12 mouse cellular contexts compared by ENCODE assay signal in the genomic region with DNA sequence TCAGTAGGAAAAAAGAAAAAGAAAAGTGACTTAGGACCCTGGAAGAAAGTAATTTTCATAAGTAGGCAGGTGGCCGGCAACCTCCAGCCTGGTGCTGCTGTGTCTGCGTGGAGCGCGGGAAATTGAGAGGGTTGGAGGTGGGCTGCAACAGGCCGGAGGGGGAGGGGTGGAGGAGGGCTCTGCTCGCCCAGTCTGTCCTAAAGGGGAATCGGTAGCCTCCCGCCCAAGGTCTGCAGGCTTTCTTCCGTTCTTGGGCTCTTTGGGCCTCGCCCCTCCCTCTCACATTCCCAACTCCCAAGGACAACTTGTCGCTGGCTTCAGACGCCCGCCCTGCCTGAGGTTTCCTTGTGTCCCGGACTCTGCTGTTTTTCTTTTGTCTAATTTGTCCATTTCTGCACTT. TPM values are rescaled to one million over a fixed set of nuclear protein-coding genes. Genes with fewer than 3 reads are reported as not detected.
DNase-seq lines count a peak whose midpoint lies in the region; ATAC-seq and TF ChIP-seq lines count a peak whose summit lies in the region.
"Had no signal": no experiment of that assay in that cellular context is flagged by ENCODE, and none has a peak within 500 bp of the region (broad histone marks: within the 10 kb centered on the region; RNA-seq: fewer than 3 reads in every experiment).

No protein-coding gene starts in this region.

- peak; percentile 84 for DNase-seq in ES-E14 (ENCODE audit: low read depth, low spot score)
- peak; percentile 77 for DNase-seq in adrenal gland, postnatal 10 days
- peak; percentile 77 for DNase-seq in kidney, adult 2 months
- DNase-seq in spleen, adult 18-20 months, result no peak
- DNase-seq: cerebellum, adult 11 months; midbrain, embryonic 14.5 days; right cerebral cortex, postnatal 4 days had no signal

- no peak for TF ChIP-seq CTCF in kidney, adult 2 months (conservative IDR thresholded peaks at IDR 0.05; ENCODE audit: insufficient read depth, insufficient read length, low read depth, low read length)

- no peak for ATAC-seq in limb, embryonic 15.5 days (ENCODE audit: insufficient number of reproducible peaks, low FRiP score, low TSS enrichment, low read depth)
- ATAC-seq in heart, embryonic 11.5 days (replicated peaks; ENCODE audit: insufficient number of reproducible peaks, low FRiP score, low TSS enrichment), result no peak
- no peak for ATAC-seq in inflammation-experienced regulatory T-cells, adult 6 months
- ATAC-seq: hindbrain, embryonic 16.5 days had no signal

- peak overlapping the region; percentile 62; the same call in 1 of the 2 replicates for H3K27ac ChIP-seq in ES-E14 (ENCODE audit: insufficient read depth, low read depth, low read length, poor library complexity, severe bottlenecking)
- H3K27ac ChIP-seq in kidney, adult 2 months (ENCODE audit: insufficient read depth, low read depth, low read length), result peak overlapping the region; percentile 98
- no peak overlapping the region for H3K27ac ChIP-seq in limb, embryonic 15.5 days
- no peak overlapping the region for H3K27ac ChIP-seq in heart, embryonic 11.5 days (ENCODE audit: low read depth, low read length)

- in situ Hi-C loops in ES-E14 (cut with MboI; ENCODE audit: low sequenced_read_pairs in 2 of 2, unreplicated experiment in 2 of 2), result no loop called here

- H3K4me3 ChIP-seq in ES-E14 (ENCODE audit: insufficient read depth in 1 of 2, low read depth in 1 of 2, low read length in 2 of 2, poor library complexity in 1 of 2, severe bottlenecking in 1 of 2), result peak overlapping the region; percentile 61 to 72
- peak overlapping the region; percentile 85 for H3K4me3 ChIP-seq in kidney, adult 2 months (ENCODE audit: insufficient read depth, low read depth, low read length)
- peak overlapping the region; percentile 36 for H3K4me3 ChIP-seq in limb, embryonic 15.5 days
- no peak overlapping the region; the same call in 1 of the 2 replicates for H3K4me3 ChIP-seq in heart, embryonic 11.5 days (ENCODE audit: low read depth, low read length)

- peaks cover 11 to 13% of the 10 kb centered on the region in 2 experiments for H3K4me1 ChIP-seq in ES-E14 (ENCODE audit: control insufficient read depth in 2 of 2, insufficient read depth in 2 of 2, low read length in 2 of 2, poor library complexity in 1 of 2)
- peaks cover 17% of the 10 kb centered on the region for H3K4me1 ChIP-seq in kidney, adult 2 months (ENCODE audit: control insufficient read depth, insufficient read depth, low read length)
- peaks cover 22% of the 10 kb centered on the region for H3K4me1 ChIP-seq in limb, embryonic 15.5 days
- H3K4me1 ChIP-seq in heart, embryonic 11.5 days (ENCODE audit: control insufficient read depth, insufficient read depth, low read length), result no peaks in the 10 kb centered on the region

- no peaks in the 10 kb centered on the region for H3K27me3 ChIP-seq in kidney, adult 2 months (replicated peaks; ENCODE audit: control insufficient read depth, insufficient read depth, low read length)
- peaks cover 63% of the 10 kb centered on the region for H3K27me3 ChIP-seq in limb, embryonic 15.5 days
- H3K27me3 ChIP-seq in heart, embryonic 11.5 days (ENCODE audit: control insufficient read depth, insufficient read depth, low read length), result peaks cover 76% of the 10 kb centered on the region

- H3K9me3 ChIP-seq in ES-E14 (ENCODE audit: control insufficient read depth, insufficient read depth, low read depth, low read length), result no peaks in the 10 kb centered on the region
- no peaks in the 10 kb centered on the region for H3K9me3 ChIP-seq in limb, embryonic 15.5 days
- no peaks in the 10 kb centered on the region for H3K9me3 ChIP-seq in heart, embryonic 11.5 days (replicated peaks; ENCODE audit: control insufficient read depth, low read length)

- H3K4me2 ChIP-seq in limb, embryonic 15.5 days, result no peak overlapping the region
- no peak overlapping the region for H3K4me2 ChIP-seq in heart, embryonic 11.5 days

- H3K36me3 ChIP-seq in ES-E14 (ENCODE audit: control insufficient read depth, insufficient read depth, low read length, poor library complexity, severe bottlenecking), result no peaks in the 10 kb centered on the region
- no peaks in the 10 kb centered on the region for H3K36me3 ChIP-seq in kidney, adult 2 months (ENCODE audit: control insufficient read depth, insufficient read depth, low read length)
- no peaks in the 10 kb centered on the region for H3K36me3 ChIP-seq in limb, embryonic 15.5 days
- no peaks in the 10 kb centered on the region for H3K36me3 ChIP-seq in heart, embryonic 11.5 days (ENCODE audit: control insufficient read depth, insufficient read depth, low read length)

- under 1% methylated on average over 14 of the region's 14 CpGs for WGBS in kidney, adult 2 months
- WGBS in limb, embryonic 15.5 days, result 1% methylated on average over 14 of the region's 14 CpGs
- 1% methylated on average over 14 of the region's 14 CpGs for WGBS in heart, embryonic 11.5 days (ENCODE audit: insufficient replicate concordance)

- peak overlapping the region; percentile 70; the same call in 1 of the 2 replicates for H3K9ac ChIP-seq in ES-E14 (ENCODE audit: insufficient read depth, low read depth, low read length, poor library complexity, severe bottlenecking)
- H3K9ac ChIP-seq in limb, embryonic 15.5 days, result no peak overlapping the region
- H3K9ac ChIP-seq in heart, embryonic 11.5 days (ENCODE audit: low read depth, low read length), result no peak overlapping the region

- no peak for TF ChIP-seq POLR2A in kidney, adult 2 months (IDR thresholded peaks at IDR 0.05; ENCODE audit: low read depth, low read length)

TF ChIP-seq in ES-E14, 5 proteins besides CTCF, POLR2A, EP300 and RAD21:
- no peak for TF ChIP-seq CHD2 (IDR thresholded peaks at IDR 0.05; ENCODE audit: low read depth, low read length)
- TF ChIP-seq HCFC1 (IDR thresholded peaks at IDR 0.05; ENCODE audit: borderline replicate concordance, insufficient read depth, low read length), result no peak

RNA-seq across cellular contexts. Expression of a gene that starts 20.4 kb away (rescaled TPM):
- total RNA-seq in ES-E14 (2012; rRNA removed), result 1.2 and 3.3 TPM in 2 replicates
- total RNA-seq in adrenal gland, postnatal 10 days (2021), result 10 to 100 TPM; 55.7 to 73.6 TPM
- 27.8 and 29.6 TPM in 2 replicates for polyA plus RNA-seq in kidney, adult 2 months (2012; rRNA removed)
- 0.98 and 1.4 TPM in 2 replicates for polyA plus RNA-seq in limb, embryonic 15.5 days (2015; fragmentation: Nextera tagmentation; extraction: Ambion mirVana)
- polyA plus RNA-seq in heart, embryonic 11.5 days (2014; fragmentation: Nextera tagmentation; extraction: Ambion mirVana), result 0.09 TPM in 1 of 2 replicates, not detected in the other
- not detected for polyA plus RNA-seq in inflammation-experienced regulatory T-cells, adult 6 months (2017; shearing (Covaris generic))
- total RNA-seq: liver, adult 2 months had no signal
- polyA plus RNA-seq: liver, adult 2 months; midbrain, embryonic 14.5 days had no signal

RNA-seq across cellular contexts. Expression of a gene that starts 30.8 kb away (rescaled TPM):
- 0.18 TPM in 1 of 2 replicates, not detected in the other for total RNA-seq in ES-E14 (2012; rRNA removed)
- total RNA-seq in adrenal gland, postnatal 10 days (2021), result 10 to 100 TPM; 38.5 to 44.0 TPM
- 51.7 and 69.9 TPM in 2 replicates for polyA plus RNA-seq in kidney, adult 2 months (2012; rRNA removed)
- polyA plus RNA-seq in limb, embryonic 15.5 days (2015; fragmentation: Nextera tagmentation; extraction: Ambion mirVana), result 0.36 and 0.37 TPM in 2 replicates
- polyA plus RNA-seq in heart, embryonic 11.5 days (2014; fragmentation: Nextera tagmentation; extraction: Ambion mirVana), result 0.06 TPM in 1 of 2 replicates, not detected in the other
- not detected for polyA plus RNA-seq in inflammation-experienced regulatory T-cells, adult 6 months (2017; shearing (Covaris generic))
- total RNA-seq: liver, adult 2 months had no signal
- polyA plus RNA-seq: midbrain, embryonic 14.5 days had no signal

RNA-seq across cellular contexts. Expression of a gene that starts 35.5 kb away (rescaled TPM):
- total RNA-seq in ES-E14 (2012; rRNA removed), result 0.98 TPM in 1 of 2 replicates, not detected in the other
- total RNA-seq in adrenal gland, postnatal 10 days (2021), result 10 to 100 TPM; 27.3 to 27.7 TPM
- 15.5 and 16.5 TPM in 2 replicates for polyA plus RNA-seq in kidney, adult 2 months (2012; rRNA removed)
- 3.3 and 4.2 TPM in 2 replicates for polyA plus RNA-seq in limb, embryonic 15.5 days (2015; fragmentation: Nextera tagmentation; extraction: Ambion mirVana)
- 0.28 and 0.31 TPM in 2 replicates for polyA plus RNA-seq in heart, embryonic 11.5 days (2014; fragmentation: Nextera tagmentation; extraction: Ambion mirVana)
- polyA plus RNA-seq in inflammation-experienced regulatory T-cells, adult 6 months (2017; shearing (Covaris generic)), result not detected
- polyA plus RNA-seq: midbrain, embryonic 14.5 days had no signal

RNA-seq across cellular contexts. Expression of a gene that starts 41.4 kb away (rescaled TPM):
- 0.22 and 0.26 TPM in 2 replicates for total RNA-seq in ES-E14 (2012; rRNA removed)
- total RNA-seq in adrenal gland, postnatal 10 days (2021), result 10 to 100 TPM; 23.6 to 29.8 TPM
- polyA plus RNA-seq in kidney, adult 2 months (2012; rRNA removed), result 62.7 and 67.9 TPM in 2 replicates
- polyA plus RNA-seq in limb, embryonic 15.5 days (2015; fragmentation: Nextera tagmentation; extraction: Ambion mirVana), result 0.31 and 0.55 TPM in 2 replicates
- 0.32 and 0.90 TPM in 2 replicates for polyA plus RNA-seq in heart, embryonic 11.5 days (2014; fragmentation: Nextera tagmentation; extraction: Ambion mirVana)
- polyA plus RNA-seq in inflammation-experienced regulatory T-cells, adult 6 months (2017; shearing (Covaris generic)), result not detected
- total RNA-seq: liver, adult 2 months had no signal
- polyA plus RNA-seq: midbrain, embryonic 14.5 days had no signal

RNA-seq across cellular contexts. Expression of a gene that starts 52.2 kb away (rescaled TPM):
- 0.09 and 0.16 TPM in 2 replicates for total RNA-seq in ES-E14 (2012; rRNA removed)
- total RNA-seq in adrenal gland, postnatal 10 days (2021), result 10 to 100 TPM; 12.1 to 17.1 TPM
- 7.7 and 8.4 TPM in 2 replicates for polyA plus RNA-seq in kidney, adult 2 months (2012; rRNA removed)
- 0.60 and 0.73 TPM in 2 replicates for polyA plus RNA-seq in limb, embryonic 15.5 days (2015; fragmentation: Nextera tagmentation; extraction: Ambion mirVana)
- 0.65 and 2.4 TPM in 2 replicates for polyA plus RNA-seq in heart, embryonic 11.5 days (2014; fragmentation: Nextera tagmentation; extraction: Ambion mirVana)
- not detected for polyA plus RNA-seq in inflammation-experienced regulatory T-cells, adult 6 months (2017; shearing (Covaris generic))
- polyA plus RNA-seq: midbrain, embryonic 14.5 days had no signal

Comparison
In these comparisons a context has a peak if more than half of its experiments do, and no peak if none do; other contexts are left out.
1. DNase-seq: peak in ES-E14 (single experiment), adrenal gland, postnatal 10 days (single experiment) and kidney, adult 2 months (single experiment); none in spleen, adult 18-20 months (0 of 2).
2. H3K27ac ChIP-seq: peak in ES-E14 (single experiment) and kidney, adult 2 months (single experiment); none in limb, embryonic 15.5 days (single experiment) and heart, embryonic 11.5 days (single experiment).
3. RNA of a gene that starts 20.4 kb away (polyA plus RNA-seq): 27.8 to 29.6 TPM in kidney, adult 2 months; 0.98 to 1.4 TPM in limb, embryonic 15.5 days, 0.09 TPM in heart, embryonic 11.5 days and not detected in inflammation-experienced regulatory T-cells, adult 6 months; every median in the first group is over 10 times any median in the second.
4. RNA of a gene that starts 30.8 kb away (polyA plus RNA-seq): 51.7 to 69.9 TPM in kidney, adult 2 months; 0.36 to 0.37 TPM in limb, embryonic 15.5 days, 0.06 TPM in heart, embryonic 11.5 days and not detected in inflammation-experienced regulatory T-cells, adult 6 months; every median in the first group is over 10 times any median in the second.